Mouse (Mus musculus) hindbrain, embryonic 16.5 days (tissue): Measurements from ENCODE around the gene Nacc2. TPM values are rescaled to one million over a fixed set of nuclear protein-coding genes. Genes with fewer than 3 reads are reported as not detected.

Experiments
- ATAC-seq: fragments of 200-750 bp; cut with Nextera tagmentation; 2 replicates; pipeline ENCODE4 v1.8.0; 2017; ENCODE audit warnings: moderate TSS enrichment, moderate library complexity
- H3K27ac ChIP-seq: fragments of 300-500 bp; sonication (generic); 2 replicates; pipeline ENCODE4 v1.5.1; 2014; ENCODE audit warnings: low read depth, mild to moderate bottlenecking, control low read depth, low read length, moderate library complexity
- H3K27me3 ChIP-seq: fragments of 300-500 bp; sonication (generic); replicated peaks from 2 replicates; pipeline ENCODE4 v1.6.1; 2014; ENCODE audit warnings: low read length; ENCODE audit not compliant: control insufficient read depth, insufficient read depth
- H3K36me3 ChIP-seq: fragments of 300-500 bp; sonication (generic); 2 replicates; pipeline ENCODE4 v1.6.1; 2014; ENCODE audit warnings: mild to moderate bottlenecking, low read length, moderate library complexity, mixed read lengths; ENCODE audit not compliant: control insufficient read depth, insufficient read depth
- H3K4me1 ChIP-seq: fragments of 300-500 bp; sonication (generic); 2 replicates; pipeline ENCODE4 v1.6.1; 2014; ENCODE audit warnings: low read depth, low read length; ENCODE audit not compliant: control insufficient read depth, insufficient read depth
- H3K4me2 ChIP-seq: fragments of 300-500 bp; sonication (generic); 2 replicates; pipeline ENCODE4 v1.6.1; 2014; ENCODE audit warnings: mild to moderate bottlenecking, low read length, control low read depth, moderate library complexity
- H3K4me3 ChIP-seq: fragments of 300-500 bp; sonication (generic); 2 replicates; pipeline ENCODE4 v1.5.1; 2014; ENCODE audit warnings: mild to moderate bottlenecking, low read length, control low read depth, moderate library complexity
- H3K9ac ChIP-seq: fragments of 300-500 bp; sonication (generic); 2 replicates; pipeline ENCODE4 v1.6.1; 2014; ENCODE audit warnings: low read depth, mild to moderate bottlenecking, control low read depth, low read length, moderate library complexity
- H3K9me3 ChIP-seq: fragments of 300-500 bp; sonication (generic); 2 replicates; pipeline ENCODE4 v1.6.1; 2014; ENCODE audit warnings: mild to moderate bottlenecking, low read length, moderate library complexity; ENCODE audit not compliant: control insufficient read depth
- WGBS: fragments of 180-500 bp; shearing (Covaris S2); extraction: QIAGEN DNeasy Blood & Tissue Kit; methylation state at CpG from one replicate; pipeline ENCODE4 v1.1.7; 2014; 5-methylcytosine and 5-hydroxymethylcytosine counted together
- polyA plus RNA-seq: library from polyadenylated mRNA; unstranded; fragments of >200 nt; fragmentation: Nextera tagmentation; extraction: Ambion mirVana; gene quantifications from 2 replicates; pipeline ENCODE4 v1.2.1, GENCODE M21; 2015

Gene Nacc2
- polyA plus RNA-seq, 1 experiment from 2014 or later, result 24.5 TPM

DNA sequence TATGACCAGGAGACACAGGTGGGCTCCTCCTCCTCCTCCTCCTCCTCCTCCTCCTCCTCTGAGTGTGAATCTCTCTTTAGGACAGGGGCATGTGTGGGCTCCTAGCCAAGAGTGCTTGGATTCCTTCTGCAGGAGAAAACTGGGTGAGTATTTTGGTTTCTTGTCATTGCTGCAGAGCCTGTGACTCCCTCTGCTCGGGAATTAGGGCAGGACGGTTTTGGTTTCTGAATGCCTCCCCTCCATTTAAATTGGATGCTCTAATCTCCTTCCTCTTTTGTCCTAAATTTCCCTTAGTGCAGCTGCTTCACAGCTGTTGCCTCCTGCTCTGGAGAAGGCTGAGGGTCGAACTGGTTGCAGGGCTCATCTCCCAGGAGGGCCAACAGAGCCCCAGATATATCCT lies 6.9 kb upstream of the Nacc2 start:
- no peak overlapping the region for H3K27ac ChIP-seq
- no peaks in the 10 kb centered on the region for H3K36me3 ChIP-seq
- H3K4me3 ChIP-seq, result no peak overlapping the region
- no peaks in the 10 kb centered on the region for H3K27me3 ChIP-seq
- no peak overlapping the region for H3K9ac ChIP-seq
- H3K4me1 ChIP-seq, result peaks cover 15% of the 10 kb centered on the region
- no peaks in the 10 kb centered on the region for H3K9me3 ChIP-seq
- no peak overlapping the region for H3K4me2 ChIP-seq
- 46% methylated on average over 3 of the region's 3 CpGs for WGBS
- ATAC-seq, result no peak

DNA sequence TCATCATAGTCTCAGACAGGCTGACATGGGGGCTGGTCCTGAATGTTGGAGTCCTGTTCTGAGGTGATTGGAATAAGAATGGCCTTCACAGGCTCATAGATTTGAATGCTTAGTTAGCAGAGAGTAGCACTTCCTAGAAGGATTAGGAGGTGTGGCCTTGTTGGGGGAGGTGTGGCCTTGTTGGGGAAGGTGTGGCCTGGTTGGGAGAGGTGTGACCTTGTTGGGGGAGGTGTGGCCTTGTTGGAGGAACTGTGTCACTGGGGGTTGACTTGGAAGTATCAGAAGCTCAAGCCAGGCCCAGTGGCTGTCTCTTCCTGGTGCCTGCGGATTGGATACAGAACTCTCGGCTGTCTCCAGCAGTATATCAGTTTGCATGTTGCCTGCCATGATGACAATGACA lies 6.3 kb upstream of the Nacc2 start:
- Histone ChIP-seq H3K27me3 (no peaks in the 10 kb centered on the region), H3K4me1 (peaks cover 15% of the 10 kb centered on the region), H3K9ac (no peak overlapping the region), H3K4me3 (no peak overlapping the region), H3K27ac (no peak overlapping the region), H3K36me3 (no peaks in the 10 kb centered on the region), H3K4me2 (no peak overlapping the region), H3K9me3 (no peaks in the 10 kb centered on the region)
- WGBS, result 92% methylated on average over 2 of the region's 2 CpGs
- ATAC-seq, result no peak

DNA sequence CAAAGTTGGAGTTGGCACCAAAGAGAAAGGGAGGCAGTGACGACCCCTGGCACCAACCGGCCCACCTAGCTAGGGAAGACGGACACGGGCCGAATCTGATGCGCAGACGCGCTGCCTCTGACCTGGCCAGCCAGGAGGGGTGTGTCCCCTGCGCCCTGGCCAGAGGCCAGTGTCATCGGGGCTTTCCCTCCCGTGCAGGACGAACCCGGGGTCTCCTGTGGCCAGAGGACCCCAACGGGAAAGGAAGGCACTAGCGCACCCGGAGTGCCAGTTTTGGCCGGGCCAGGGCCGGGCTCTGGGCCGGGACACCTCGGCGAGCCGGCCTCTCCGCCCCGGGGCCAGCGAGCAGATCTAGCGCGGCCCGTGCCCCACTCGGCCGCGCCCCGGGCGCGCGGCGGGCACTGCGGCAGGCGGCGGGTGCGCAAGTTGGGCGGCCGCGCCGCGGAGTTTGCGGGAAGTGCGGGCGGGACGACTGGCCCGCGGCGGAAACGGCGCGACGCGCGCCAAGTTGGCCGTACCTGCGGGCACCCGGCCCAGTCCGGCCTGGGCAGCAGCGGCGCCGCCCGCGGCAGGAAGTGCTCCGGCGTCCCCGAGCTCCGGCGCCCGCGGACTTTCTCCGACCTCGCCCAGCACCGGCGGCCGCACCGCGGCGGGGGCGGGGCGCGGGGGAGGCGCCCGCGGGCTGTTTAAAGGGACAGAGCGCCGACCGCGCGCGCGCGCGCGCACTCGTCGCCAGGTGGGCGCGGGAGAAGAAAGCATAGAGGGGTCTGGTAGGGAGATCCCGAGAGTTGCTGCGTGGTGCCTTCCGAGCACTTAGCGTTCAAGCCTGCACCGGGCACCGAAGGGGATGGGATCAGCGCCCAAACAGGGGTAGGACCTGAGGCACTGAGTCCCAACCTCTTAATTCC lies 595 bp downstream of the Nacc2 start:
- H3K27me3 ChIP-seq, result 0 out of 2 replicates have a peak, but pooled peaks cover 5% of the 10 kb centered on the region
- peak; percentile 51 for ATAC-seq
- H3K36me3 ChIP-seq, result no peaks in the 10 kb centered on the region
- under 1% methylated on average over 60 of the region's 109 CpGs for WGBS
- H3K4me3 ChIP-seq, result peak overlapping the region; percentile 78
- H3K4me2 ChIP-seq, result peak overlapping the region; percentile 99
- H3K4me1 ChIP-seq, result peaks cover 25% of the 10 kb centered on the region
- peak overlapping the region; percentile 72 for H3K9ac ChIP-seq
- no peaks in the 10 kb centered on the region for H3K9me3 ChIP-seq
- no peak overlapping the region for H3K27ac ChIP-seq

DNA sequence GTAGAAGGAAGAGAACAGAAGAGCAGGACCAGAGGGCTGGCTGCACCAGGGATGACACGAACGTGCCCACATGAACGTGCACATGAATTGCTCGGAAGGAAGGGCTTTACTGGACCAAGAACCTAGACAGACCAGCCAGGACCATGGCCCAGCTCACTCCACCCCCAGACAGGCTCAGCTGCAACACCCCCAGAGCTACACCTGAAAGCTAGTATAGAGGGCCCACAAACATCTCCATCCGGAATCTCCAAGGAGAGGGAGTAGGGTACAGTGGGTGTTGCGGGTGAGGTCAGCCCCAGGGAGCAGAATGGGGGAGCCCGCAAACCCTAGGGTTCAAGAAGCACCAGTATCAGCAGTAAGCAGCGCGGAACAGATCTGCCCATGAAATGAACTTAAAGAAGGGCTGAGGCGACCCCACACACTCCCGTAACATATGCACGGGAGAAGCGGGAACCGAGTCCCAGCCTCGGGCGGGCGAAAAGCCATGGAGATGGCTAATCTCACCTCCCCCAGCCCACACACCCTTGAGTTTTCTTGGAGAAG lies 1.4 kb downstream of the Nacc2 start:
- Histone ChIP-seq H3K4me1 (peaks cover 25% of the 10 kb centered on the region), H3K9ac (peak overlapping the region; percentile 72), H3K4me3 (peak overlapping the region; percentile 78), H3K4me2 (peak overlapping the region; percentile 99), H3K27ac (no peak overlapping the region), H3K27me3 (0 out of 2 replicates have a peak, but pooled peaks cover 5% of the 10 kb centered on the region), H3K36me3 (no peaks in the 10 kb centered on the region), H3K9me3 (no peaks in the 10 kb centered on the region)
- ATAC-seq, result no peak
- WGBS, result 20% methylated on average over 17 of the region's 17 CpGs

- H3K27me3 ChIP-seq, result 0 out of 2 replicates have a peak, but pooled peaks cover 5% of the 10 kb centered on the region
- no peak overlapping the region for H3K9ac ChIP-seq
- no peak overlapping the region for H3K4me3 ChIP-seq
- H3K9me3 ChIP-seq, result no peaks in the 10 kb centered on the region
- H3K4me2 ChIP-seq, result no peak overlapping the region
- peaks cover 25% of the 10 kb centered on the region for H3K4me1 ChIP-seq
- WGBS, result 70% methylated on average over 2 of the region's 2 CpGs
- no peaks in the 10 kb centered on the region for H3K36me3 ChIP-seq
- no peak overlapping the region for H3K27ac ChIP-seq
- no peak for ATAC-seq
Measured at GRCm38 (mm10) chr2:26119626-26120025, 3.4 kb downstream of the Nacc2 start.

- Histone ChIP-seq H3K4me3 (no peak overlapping the region), H3K27ac (peak overlapping the region; percentile 63; the same call in 1 of the 2 replicates), H3K36me3 (no peaks in the 10 kb centered on the region), H3K27me3 (0 out of 2 replicates have a peak, but pooled peaks cover 5% of the 10 kb centered on the region), H3K4me1 (peaks cover 25% of the 10 kb centered on the region), H3K4me2 (no peak overlapping the region), H3K9ac (no peak overlapping the region), H3K9me3 (no peaks in the 10 kb centered on the region)
- 21% methylated on average over 2 of the region's 2 CpGs for WGBS
- no peak for ATAC-seq
Measured at GRCm38 (mm10) chr2:26119310-26119592, 3.8 kb downstream of the Nacc2 start.

DNA sequence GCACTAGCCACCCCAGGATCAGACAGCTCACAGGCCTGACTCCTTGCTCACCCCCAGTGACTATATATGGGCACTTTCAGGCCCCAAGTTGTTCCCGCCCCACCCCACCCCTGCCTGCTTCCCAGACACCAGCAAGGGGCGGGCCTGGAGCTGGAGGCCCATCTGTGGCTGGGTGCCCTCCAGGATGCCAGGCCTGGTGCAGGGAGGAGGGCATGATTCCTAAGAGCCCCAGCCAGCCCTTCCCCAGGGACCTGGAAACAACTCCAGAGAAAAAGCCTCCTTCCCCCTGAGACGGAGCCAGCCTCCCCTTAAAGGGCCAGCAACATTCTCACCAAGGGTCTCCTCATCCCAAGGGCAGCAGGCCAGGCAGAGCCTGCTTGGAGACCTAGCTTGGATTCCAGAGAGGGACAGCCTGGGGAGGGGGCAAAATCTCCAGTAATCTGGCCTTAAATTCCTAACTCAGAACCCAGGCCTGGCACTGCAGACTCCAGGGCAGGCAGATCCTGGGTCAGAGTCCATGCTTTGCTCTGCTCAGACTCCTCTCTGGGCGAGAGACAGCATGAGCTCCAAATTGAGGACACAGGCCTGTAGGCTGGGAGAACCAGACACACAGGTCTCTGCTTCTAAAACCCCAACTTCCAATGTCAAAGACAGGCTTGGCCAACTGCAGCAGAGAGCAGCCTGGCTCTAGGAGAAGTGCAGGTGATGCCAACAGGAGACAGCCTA lies 4.3 kb downstream of the Nacc2 start:
- Histone ChIP-seq H3K4me3 (no peak overlapping the region), H3K9me3 (no peaks in the 10 kb centered on the region), H3K27ac (peak overlapping the region; percentile 63), H3K4me2 (no peak overlapping the region), H3K27me3 (0 out of 2 replicates have a peak, but pooled peaks cover 5% of the 10 kb centered on the region), H3K9ac (0 out of 2 replicates have a peak overlapping the region, but pooled peaks have one; percentile 5), H3K4me1 (peaks cover 25% of the 10 kb centered on the region), H3K36me3 (no peaks in the 10 kb centered on the region)
- ATAC-seq, result peak; percentile 53
- WGBS, result 43% methylated on average over 4 of the region's 4 CpGs

DNA sequence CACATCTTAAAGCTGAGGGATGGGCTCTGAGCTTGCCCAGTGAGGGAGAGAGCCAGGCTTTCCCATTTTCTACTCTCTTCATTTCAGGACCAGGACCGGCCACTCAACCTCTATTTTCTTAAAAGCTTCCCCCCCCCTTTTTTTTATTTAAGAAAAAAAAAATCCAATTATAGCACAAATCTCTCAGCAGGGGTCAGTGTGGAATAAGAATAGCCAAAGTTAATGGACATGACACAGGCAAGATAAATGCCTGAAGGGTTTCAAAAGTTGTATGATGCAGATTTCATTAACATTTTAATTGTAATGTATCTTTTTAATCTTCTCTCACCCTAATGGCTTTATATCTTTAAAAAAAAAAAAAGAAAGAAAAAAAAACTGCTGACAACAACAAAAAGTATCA lies 5.4 kb downstream of the Nacc2 start:
- no peaks in the 10 kb centered on the region for H3K9me3 ChIP-seq
- H3K27me3 ChIP-seq, result 0 out of 2 replicates have a peak, but pooled peaks cover 5% of the 10 kb centered on the region
- no peak overlapping the region for H3K9ac ChIP-seq
- no peak overlapping the region for H3K27ac ChIP-seq
- no peak for ATAC-seq
- 65% methylated on average over 1 of the region's 1 CpGs for WGBS
- H3K4me2 ChIP-seq, result no peak overlapping the region
- H3K4me3 ChIP-seq, result no peak overlapping the region
- H3K36me3 ChIP-seq, result no peaks in the 10 kb centered on the region
- peaks cover 20% of the 10 kb centered on the region; the same call in 1 of the 2 replicates for H3K4me1 ChIP-seq

- peaks cover 12% of the 10 kb centered on the region; the same call in 1 of the 2 replicates for H3K4me1 ChIP-seq
- no peak for ATAC-seq
- H3K4me2 ChIP-seq, result no peak overlapping the region
- no peak overlapping the region for H3K9ac ChIP-seq
- no peak overlapping the region for H3K27ac ChIP-seq
- 66% methylated on average over 3 of the region's 3 CpGs for WGBS
- no peak overlapping the region for H3K4me3 ChIP-seq
- no peaks in the 10 kb centered on the region for H3K9me3 ChIP-seq
- no peaks in the 10 kb centered on the region for H3K36me3 ChIP-seq
- H3K27me3 ChIP-seq, result no peaks in the 10 kb centered on the region
Measured at GRCm38 (mm10) chr2:26116550-26116949, 6.5 kb downstream of the Nacc2 start.
